Comparison of ENCODE assay signal across 27 mouse cellular contexts in genomic region chr10:59506711-59507110, GRCm38 (mm10).
DNase-seq lines count a peak whose midpoint lies in the region; ATAC-seq and TF ChIP-seq lines count a peak whose summit lies in the region.
"Had no signal": no experiment of that assay in that cellular context is flagged by ENCODE, and none has a peak within 500 bp of the region (broad histone marks: within the 10 kb centered on the region; RNA-seq: fewer than 3 reads in every experiment).

No protein-coding gene starts in this region.

- no peak overlapping the region for H3K4me3 ChIP-seq in intestine, embryonic 14.5 days (ENCODE audit: low read depth, low read length)
- no peak overlapping the region for H3K4me3 ChIP-seq in intestine, postnatal 0 days (ENCODE audit: low read depth, low read length)
- no peak overlapping the region for H3K4me3 ChIP-seq in lung, embryonic 14.5 days (ENCODE audit: low read depth, low read length)
- H3K4me3 ChIP-seq in embryonic fibroblast, embryonic 13.5 days (ENCODE audit: insufficient read depth, low read length) = no peak overlapping the region
- no peak overlapping the region for H3K4me3 ChIP-seq in stomach, embryonic 15.5 days (replicated peaks)
- H3K4me3 ChIP-seq: embryonic facial prominence, embryonic 12.5 days; embryonic facial prominence, embryonic 15.5 days; erythroblast, embryonic 14.5 days; forebrain, embryonic 12.5 days; forebrain, embryonic 15.5 days; heart, adult 2 months; heart, embryonic 10.5 days; heart, embryonic 15.5 days had no signal

- no peak for TF ChIP-seq CTCF in intestine, postnatal 0 days (IDR thresholded peaks at IDR 0.05; ENCODE audit: low read depth)
- no peak for TF ChIP-seq CTCF in lung, embryonic 14.5 days (IDR thresholded peaks at IDR 0.05; ENCODE audit: low read depth)
- no peak for TF ChIP-seq CTCF in embryonic fibroblast, embryonic 13.5 days (IDR thresholded peaks at IDR 0.05; ENCODE audit: borderline replicate concordance, insufficient read depth, low read length)

- H3K4me1 ChIP-seq in intestine, embryonic 14.5 days (replicated peaks; ENCODE audit: control insufficient read depth, insufficient read depth, low read length) = peaks cover 51% of the 10 kb centered on the region
- H3K4me1 ChIP-seq in intestine, postnatal 0 days (replicated peaks; ENCODE audit: control insufficient read depth, insufficient read depth, low read length) = no peaks in the 10 kb centered on the region; the same call in 1 of the 2 replicates
- H3K4me1 ChIP-seq in lung, embryonic 14.5 days (ENCODE audit: insufficient read depth) = peaks cover 15% of the 10 kb centered on the region
- peaks cover 14% of the 10 kb centered on the region for H3K4me1 ChIP-seq in embryonic fibroblast, embryonic 13.5 days (ENCODE audit: control insufficient read depth, insufficient read depth, low read length)
- H3K4me1 ChIP-seq in stomach, embryonic 15.5 days = peaks cover 16% of the 10 kb centered on the region

- no peaks in the 10 kb centered on the region for H3K36me3 ChIP-seq in intestine, embryonic 14.5 days (ENCODE audit: control insufficient read depth, insufficient read depth, low read length)
- H3K36me3 ChIP-seq in intestine, postnatal 0 days (ENCODE audit: control insufficient read depth, insufficient read depth) = no peaks in the 10 kb centered on the region
- no peaks in the 10 kb centered on the region for H3K36me3 ChIP-seq in lung, embryonic 14.5 days (ENCODE audit: insufficient read depth)
- H3K36me3 ChIP-seq in stomach, embryonic 15.5 days = no peaks in the 10 kb centered on the region
- H3K36me3 ChIP-seq: embryonic facial prominence, embryonic 12.5 days; embryonic facial prominence, embryonic 15.5 days; forebrain, embryonic 12.5 days; forebrain, embryonic 15.5 days; heart, embryonic 15.5 days had no signal

- no peaks in the 10 kb centered on the region for H3K9me3 ChIP-seq in intestine, embryonic 14.5 days (ENCODE audit: control insufficient read depth, low read length)
- H3K9me3 ChIP-seq in intestine, postnatal 0 days (ENCODE audit: control insufficient read depth) = no peaks in the 10 kb centered on the region
- no peaks in the 10 kb centered on the region for H3K9me3 ChIP-seq in lung, embryonic 14.5 days (ENCODE audit: low read depth, low read length)
- H3K9me3 ChIP-seq in stomach, embryonic 15.5 days = no peaks in the 10 kb centered on the region
- H3K9me3 ChIP-seq: embryonic facial prominence, embryonic 12.5 days; embryonic facial prominence, embryonic 15.5 days; forebrain, embryonic 12.5 days; forebrain, embryonic 15.5 days; heart, embryonic 10.5 days; heart, embryonic 15.5 days had no signal

- no peaks in the 10 kb centered on the region for H3K27me3 ChIP-seq in intestine, embryonic 14.5 days (replicated peaks; ENCODE audit: control insufficient read depth, insufficient read depth, low read length)
- H3K27me3 ChIP-seq in intestine, postnatal 0 days (replicated peaks; ENCODE audit: control insufficient read depth, insufficient read depth, low read length) = no peaks in the 10 kb centered on the region
- no peaks in the 10 kb centered on the region for H3K27me3 ChIP-seq in lung, embryonic 14.5 days (ENCODE audit: insufficient read depth, low read length)
- no peaks in the 10 kb centered on the region for H3K27me3 ChIP-seq in stomach, embryonic 15.5 days (replicated peaks)
- H3K27me3 ChIP-seq: embryonic facial prominence, embryonic 12.5 days; embryonic facial prominence, embryonic 15.5 days; forebrain, embryonic 12.5 days; forebrain, embryonic 15.5 days; heart, embryonic 15.5 days had no signal

- no peak overlapping the region for H3K9ac ChIP-seq in intestine, embryonic 14.5 days (ENCODE audit: low read length)
- H3K9ac ChIP-seq in intestine, postnatal 0 days (ENCODE audit: low read depth, low read length) = no peak overlapping the region
- H3K9ac ChIP-seq in lung, embryonic 14.5 days = no peak overlapping the region
- no peak overlapping the region for H3K9ac ChIP-seq in stomach, embryonic 15.5 days
- H3K9ac ChIP-seq: embryonic facial prominence, embryonic 12.5 days; embryonic facial prominence, embryonic 15.5 days; forebrain, embryonic 12.5 days; forebrain, embryonic 15.5 days; heart, embryonic 15.5 days; hindbrain, embryonic 14.5 days had no signal

- ATAC-seq in intestine, embryonic 14.5 days (replicated peaks; ENCODE audit: low FRiP score, low TSS enrichment, low read depth) = peak; percentile 37; the same call in 1 of the 2 replicates
- no peak for ATAC-seq in intestine, postnatal 0 days
- no peak for ATAC-seq in lung, embryonic 14.5 days (ENCODE audit: insufficient read depth)
- no peak for ATAC-seq in stomach, embryonic 15.5 days (ENCODE audit: insufficient read depth, low FRiP score, low read depth)
- ATAC-seq: CD4-positive, CD25-positive, alpha-beta regulatory T cell, adult 4 months; forebrain, embryonic 15.5 days; hindbrain, postnatal 0 days had no signal

- H3K4me2 ChIP-seq in intestine, embryonic 14.5 days (ENCODE audit: low read length) = no peak overlapping the region
- H3K4me2 ChIP-seq in intestine, postnatal 0 days (replicated peaks; ENCODE audit: low read depth) = no peak overlapping the region
- no peak overlapping the region for H3K4me2 ChIP-seq in lung, embryonic 14.5 days
- H3K4me2 ChIP-seq in stomach, embryonic 15.5 days = 0 out of 2 replicates have a peak overlapping the region, but pooled peaks have one; percentile 6
- H3K4me2 ChIP-seq: embryonic facial prominence, embryonic 12.5 days; embryonic facial prominence, embryonic 15.5 days; forebrain, embryonic 12.5 days; forebrain, embryonic 15.5 days; heart, embryonic 15.5 days; hindbrain, embryonic 14.5 days had no signal

- DNase-seq in intestine, embryonic 14.5 days (ENCODE audit: low spot score) = no peak
- DNase-seq in lung, embryonic 14.5 days = peak; percentile 52
- DNase-seq in lung, postnatal 36 days = no peak
- DNase-seq in ovary, postnatal 10 days (ENCODE audit: low spot score) = no peak
- DNase-seq: adrenal gland, adult 2 months; adrenal gland, postnatal 14 days; cerebellum, adult 11 months; cerebellum, adult 2 months; cerebellum, adult 9-11 months; cerebellum, postnatal 25 days; gastrocnemius, postnatal 25 days; heart, adult 2 months; heart, postnatal 10 days; heart, postnatal 4 days had no signal

- 31% methylated on average over 5 of the region's 5 CpGs for WGBS in intestine, embryonic 14.5 days
- WGBS in intestine, postnatal 0 days = 57% methylated on average over 5 of the region's 5 CpGs
- 48% methylated on average over 5 of the region's 5 CpGs for WGBS in lung, embryonic 14.5 days
- 38% methylated on average over 5 of the region's 5 CpGs for WGBS in stomach, embryonic 15.5 days

- TF ChIP-seq POLR2A in embryonic fibroblast, embryonic 13.5 days (IDR thresholded peaks at IDR 0.05; ENCODE audit: low read depth, low read length) = no peak

- peak overlapping the region; percentile 7; the same call in 1 of the 2 replicates for H3K27ac ChIP-seq in intestine, embryonic 14.5 days (ENCODE audit: low read depth)
- no peak overlapping the region for H3K27ac ChIP-seq in intestine, postnatal 0 days (ENCODE audit: low read depth, low read length)
- no peak overlapping the region for H3K27ac ChIP-seq in lung, embryonic 14.5 days (ENCODE audit: low read depth)
- peak overlapping the region; percentile 48 for H3K27ac ChIP-seq in embryonic fibroblast, embryonic 13.5 days (ENCODE audit: insufficient read depth, low read length)
- H3K27ac ChIP-seq in stomach, embryonic 15.5 days = peak overlapping the region; percentile 55; the same call in 1 of the 2 replicates
- H3K27ac ChIP-seq: embryonic facial prominence, embryonic 12.5 days; embryonic facial prominence, embryonic 15.5 days; forebrain, embryonic 12.5 days; forebrain, embryonic 15.5 days; heart, adult 2 months; heart, embryonic 10.5 days; heart, embryonic 15.5 days; hindbrain, embryonic 14.5 days; hindbrain, postnatal 0 days had no signal

Comparison
In these comparisons a context has a peak if more than half of its experiments do, and no peak if none do; other contexts are left out.
1. H3K27ac ChIP-seq: peak in intestine, embryonic 14.5 days (single experiment), embryonic fibroblast, embryonic 13.5 days (single experiment) and stomach, embryonic 15.5 days (single experiment); none in intestine, postnatal 0 days (single experiment) and lung, embryonic 14.5 days (single experiment).